ENCODE assay signal across 21 mouse cellular contexts in the genomic region with DNA sequence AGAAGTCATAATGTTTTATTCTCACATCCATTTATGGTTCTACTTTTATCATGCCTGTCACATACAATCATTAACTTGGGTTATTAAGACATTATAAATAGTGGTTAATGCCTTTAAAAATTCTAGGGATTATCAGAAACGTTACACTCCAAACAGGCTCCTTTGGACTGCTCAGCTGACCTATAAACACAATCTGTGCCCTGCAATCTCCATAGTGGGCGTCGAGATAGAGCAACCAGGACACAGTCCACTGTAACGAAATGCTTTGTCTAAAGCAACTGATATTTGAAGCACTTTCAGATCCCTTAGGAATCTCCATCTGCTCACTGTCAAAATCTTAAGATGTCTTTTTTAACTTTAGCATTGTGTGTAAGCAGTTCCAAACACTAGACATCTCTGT.
"Had no signal": no experiment of that assay in that cellular context is flagged by ENCODE, and none has a peak within 500 bp of the region (broad histone marks: within the 10 kb centered on the region; RNA-seq: fewer than 3 reads in every experiment).

No protein-coding gene starts in this region.

- H3K4me1 ChIP-seq: heart, embryonic 13.5 days; heart, embryonic 15.5 days; hindbrain, embryonic 15.5 days; limb, embryonic 12.5 days; liver, embryonic 13.5 days had no signal

- H3K27me3 ChIP-seq: heart, embryonic 13.5 days; heart, embryonic 15.5 days; hindbrain, embryonic 13.5 days; hindbrain, embryonic 15.5 days; limb, embryonic 12.5 days; liver, embryonic 13.5 days had no signal

- H3K4me3 ChIP-seq: heart, adult 2 months; heart, embryonic 13.5 days; heart, embryonic 15.5 days; hindbrain, embryonic 13.5 days; hindbrain, embryonic 15.5 days; layer of hippocampus, adult 2 months; left cerebral cortex, adult 2 months; limb, embryonic 10.5 days; limb, embryonic 12.5 days; liver, embryonic 13.5 days had no signal

- H3K4me2 ChIP-seq: heart, embryonic 11.5 days; heart, embryonic 13.5 days; heart, embryonic 15.5 days; hindbrain, embryonic 13.5 days; hindbrain, embryonic 15.5 days; limb, embryonic 12.5 days; liver, embryonic 13.5 days had no signal

- H3K27ac ChIP-seq: heart, adult 2 months; heart, embryonic 13.5 days; heart, embryonic 15.5 days; hindbrain, embryonic 13.5 days; hindbrain, embryonic 15.5 days; hindbrain, postnatal 0 days; layer of hippocampus, adult 2 months; left cerebral cortex, adult 2 months; limb, embryonic 10.5 days; limb, embryonic 12.5 days; liver, embryonic 13.5 days had no signal

- DNase-seq: gastrocnemius, postnatal 14 days; gastrocnemius, postnatal 36 days; heart, adult 2 months; heart, postnatal 14 days; heart, postnatal 36 days; kidney, adult 18-20 months; kidney, adult 8-10 months; kidney, postnatal 25 days; kidney, postnatal 4 days; liver; liver, embryonic 13.5 days had no signal

- H3K9me3 ChIP-seq: heart, embryonic 13.5 days; heart, embryonic 15.5 days; hindbrain, embryonic 13.5 days; hindbrain, embryonic 15.5 days; limb, embryonic 10.5 days; limb, embryonic 12.5 days; liver, embryonic 13.5 days had no signal

- ATAC-seq: hindbrain, postnatal 0 days had no signal

- H3K9ac ChIP-seq: heart, embryonic 13.5 days; heart, embryonic 15.5 days; hindbrain, embryonic 13.5 days; hindbrain, embryonic 15.5 days; limb, embryonic 12.5 days; liver, embryonic 13.5 days had no signal

- H3K36me3 ChIP-seq: heart, embryonic 13.5 days; heart, embryonic 15.5 days; hindbrain, embryonic 13.5 days; hindbrain, embryonic 15.5 days; limb, embryonic 10.5 days; limb, embryonic 12.5 days; liver, embryonic 13.5 days had no signal
